In the genomic region with DNA sequence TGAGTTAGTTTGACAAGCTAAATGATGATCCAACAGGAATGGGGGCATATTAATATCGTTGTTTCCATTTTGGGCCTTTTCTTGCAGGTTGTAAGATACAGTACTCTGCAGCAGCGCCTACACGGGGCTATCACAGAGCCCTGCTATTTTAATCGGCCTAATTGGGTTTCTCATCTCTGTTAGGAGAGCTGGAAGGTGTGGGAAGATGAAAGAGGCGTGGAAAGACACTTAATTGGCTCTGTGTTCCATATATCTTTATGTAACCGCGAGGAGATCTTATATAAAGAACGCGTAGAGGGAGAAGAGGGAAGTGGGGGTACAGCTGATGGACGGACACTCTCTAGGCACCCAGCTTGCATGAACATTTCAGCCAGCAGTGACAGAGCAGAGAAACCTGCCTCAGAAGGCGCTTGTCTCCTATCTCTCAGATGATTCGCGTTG, we compare ENCODE assay signal across 9 mouse cellular contexts.
A peak's percentile ranks its signal among the peaks of the same experiment; 100 is the strongest.
DNase-seq lines count a peak whose midpoint lies in the region; ATAC-seq and TF ChIP-seq lines count a peak whose summit lies in the region.
"Had no signal": no experiment of that assay in that cellular context is flagged by ENCODE, and none has a peak within 500 bp of the region (broad histone marks: within the 10 kb centered on the region; RNA-seq: fewer than 3 reads in every experiment).

No protein-coding gene starts in this region.

- 46% methylated on average over 13 of the region's 13 CpGs for WGBS in forebrain, postnatal 0 days

- no peaks in the 10 kb centered on the region for H3K9me3 ChIP-seq in forebrain, postnatal 0 days (ENCODE audit: low read length)
- H3K9me3 ChIP-seq: liver, embryonic 15.5 days had no signal

- H3K4me3 ChIP-seq in forebrain, postnatal 0 days (ENCODE audit: low read depth, low read length) = 0 out of 2 replicates have a peak overlapping the region, but pooled peaks have one; percentile 16
- H3K4me3 ChIP-seq: liver, embryonic 15.5 days had no signal

- H3K4me1 ChIP-seq in forebrain, postnatal 0 days (ENCODE audit: insufficient read depth) = no peaks in the 10 kb centered on the region
- H3K4me1 ChIP-seq: liver, embryonic 15.5 days had no signal

- no peak for TF ChIP-seq CTCF in forebrain, postnatal 0 days (IDR thresholded peaks at IDR 0.05; ENCODE audit: low read depth)

- no peak overlapping the region for H3K27ac ChIP-seq in forebrain, postnatal 0 days (ENCODE audit: low read depth, low read length)
- H3K27ac ChIP-seq: liver, embryonic 15.5 days; stomach, postnatal 0 days had no signal

- intact Hi-C loops in left cerebral cortex, postnatal 4 days (cut with DNase I) = loop anchor here (10.0 kb wide), 2 partner anchors 161 to 501 kb away; no protein-coding TSS in a partner anchor
- intact Hi-C loops in left cerebral cortex, postnatal 14 days (cut with DNase I) = loop anchor here (2.0 to 10.0 kb wide), 4 partner anchors 59 to 701 kb away; no protein-coding TSS in a partner anchor

- H3K9ac ChIP-seq in forebrain, postnatal 0 days = peak overlapping the region; percentile 25; the same call in 1 of the 2 replicates
- H3K9ac ChIP-seq: liver, embryonic 15.5 days had no signal

- DNase-seq in left cerebral cortex, adult 18-20 months (ENCODE audit: low spot score in 2 of 2) = peak; percentile 21 to 45
- no peak for DNase-seq in left cerebral cortex, postnatal 4 days
- no peak for DNase-seq in forebrain, postnatal 0 days
- peak; percentile 49 to 71 for DNase-seq in left cerebral cortex, postnatal 14 days (ENCODE audit: low spot score in 2 of 2)
- DNase-seq in right cerebral cortex, postnatal 36 days (ENCODE audit: low spot score in 2 of 2) = peak; percentile 55 to 73
- DNase-seq in thymus, postnatal 14 days = no peak

- no peaks in the 10 kb centered on the region for H3K36me3 ChIP-seq in forebrain, postnatal 0 days (ENCODE audit: insufficient read depth)
- H3K36me3 ChIP-seq: liver, embryonic 15.5 days had no signal

- ATAC-seq in forebrain, postnatal 0 days = no peak
- ATAC-seq in activated CD4-positive, CD25-positive, alpha-beta regulatory T cell, adult 4 months = no peak

- H3K4me2 ChIP-seq in forebrain, postnatal 0 days (ENCODE audit: low read depth) = peak overlapping the region; percentile 36
- H3K4me2 ChIP-seq: liver, embryonic 15.5 days had no signal

- no peaks in the 10 kb centered on the region for H3K27me3 ChIP-seq in forebrain, postnatal 0 days (ENCODE audit: insufficient read depth, low read length)
- H3K27me3 ChIP-seq: liver, embryonic 15.5 days had no signal

Comparison
In these comparisons a context has a peak if more than half of its experiments do, and no peak if none do; other contexts are left out.
1. DNase-seq: peak in left cerebral cortex, adult 18-20 months (2 of 2), left cerebral cortex, postnatal 14 days (2 of 2) and right cerebral cortex, postnatal 36 days (2 of 2); none in left cerebral cortex, postnatal 4 days (single experiment), forebrain, postnatal 0 days (single experiment) and thymus, postnatal 14 days (single experiment).